Mouse (Mus musculus) CD4-positive, CD25-positive, alpha-beta regulatory T cell, adult 2 months (primary cell): ENCODE results near the gene Unk.
"Not testable (repeated sequence)": the region's sequence is repeated elsewhere in the genome, so short reads cannot be mapped to it uniquely, and the experiment has no call there.

Source experiments
- DNase-seq: peaks from one replicate; pipeline ENCODE4 v3.0.0-alpha.2; 2012; ENCODE audit warnings: low read depth, low spot score

Gene Unk

GRCm38 (mm10) chr11:116087194-116088130, 57.3 kb downstream of the Unk start:
- DNase-seq: peak; percentile 92

- DNase-seq: no peak
Observed at GRCm38 (mm10) chr11:116088188-116088587, 58.1 kb downstream of the Unk start.

DNA sequence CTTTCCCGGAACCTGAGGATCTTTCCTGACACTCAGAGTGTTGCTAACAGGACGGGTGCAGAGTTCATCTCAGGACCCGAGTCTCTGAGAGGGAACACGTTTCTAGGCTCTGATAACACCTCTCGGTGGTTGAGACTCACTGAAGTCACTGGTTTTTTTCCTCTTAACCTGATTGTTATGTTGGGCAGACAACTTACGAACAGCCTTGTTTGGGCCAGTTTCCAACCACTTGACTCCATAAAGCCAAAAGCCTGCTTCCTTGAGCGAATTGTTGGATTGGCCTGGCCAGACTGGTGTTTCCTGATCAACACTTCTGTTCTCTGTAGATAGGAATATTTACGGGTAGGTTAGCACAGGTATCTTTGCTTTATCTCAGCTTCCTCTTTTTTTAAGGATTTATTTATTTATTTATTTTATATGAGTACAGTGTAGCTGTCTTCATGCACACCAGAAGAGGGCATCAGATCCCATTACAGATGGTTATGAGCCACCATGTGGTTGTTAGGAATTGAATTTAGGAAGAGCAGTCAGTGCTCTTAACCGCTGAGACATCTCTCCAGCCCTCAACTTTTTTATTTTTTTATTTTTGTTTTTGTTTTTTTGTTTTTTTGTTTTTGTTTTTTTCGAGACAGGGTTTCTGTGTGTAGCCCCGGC, 58.7 kb downstream of the Unk start:
- no peak for DNase-seq

DNA sequence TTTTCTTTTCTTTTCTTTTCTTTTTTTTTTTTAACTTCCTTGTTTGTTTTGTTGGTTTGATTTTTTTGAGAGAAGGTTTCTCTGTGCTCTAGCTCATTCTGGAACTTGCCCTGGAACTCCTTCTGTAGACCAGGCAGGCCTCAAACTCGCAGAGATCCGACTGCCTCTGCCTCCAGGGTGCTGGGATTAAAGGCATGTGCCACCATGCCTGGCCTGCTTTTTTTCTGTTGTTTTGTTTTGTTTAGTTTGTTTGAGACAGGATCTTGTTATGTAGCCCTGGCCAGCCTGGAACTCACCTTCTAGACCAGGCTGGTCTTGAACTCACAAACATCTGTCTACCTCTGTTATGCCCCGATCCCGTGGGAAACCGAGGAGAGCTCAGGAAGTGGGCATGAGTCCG, 59.4 kb downstream of the Unk start:
- DNase-seq: no peak

- no peak for DNase-seq
Observed at GRCm38 (mm10) chr11:116091591-116091990, 61.5 kb downstream of the Unk start.

DNA sequence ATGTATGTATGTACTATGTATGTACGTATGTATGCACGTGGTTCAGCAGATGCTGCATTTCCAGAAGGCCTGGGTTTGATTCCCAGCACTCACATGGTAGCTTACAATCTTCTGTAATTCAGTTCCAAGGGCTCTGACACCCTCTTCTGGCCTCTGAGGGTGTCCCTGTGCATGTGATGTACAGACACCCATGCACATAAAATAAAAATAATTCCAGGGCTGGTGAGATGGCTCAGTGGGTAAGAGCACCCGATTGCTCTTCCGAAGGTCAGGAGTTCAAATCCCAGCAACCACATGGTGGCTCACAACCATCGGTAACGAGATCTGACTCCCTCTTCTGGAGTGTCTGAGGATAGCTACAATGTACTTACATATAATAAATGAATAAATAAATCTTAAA, 62.8 kb downstream of the Unk start:
- not testable (repeated sequence) for DNase-seq

- no peak for DNase-seq
Observed at GRCm38 (mm10) chr11:116093771-116094565, 63.8 kb downstream of the Unk start.

GRCm38 (mm10) chr11:116095573-116095972, 65.5 kb downstream of the Unk start:
- no peak for DNase-seq

DNA sequence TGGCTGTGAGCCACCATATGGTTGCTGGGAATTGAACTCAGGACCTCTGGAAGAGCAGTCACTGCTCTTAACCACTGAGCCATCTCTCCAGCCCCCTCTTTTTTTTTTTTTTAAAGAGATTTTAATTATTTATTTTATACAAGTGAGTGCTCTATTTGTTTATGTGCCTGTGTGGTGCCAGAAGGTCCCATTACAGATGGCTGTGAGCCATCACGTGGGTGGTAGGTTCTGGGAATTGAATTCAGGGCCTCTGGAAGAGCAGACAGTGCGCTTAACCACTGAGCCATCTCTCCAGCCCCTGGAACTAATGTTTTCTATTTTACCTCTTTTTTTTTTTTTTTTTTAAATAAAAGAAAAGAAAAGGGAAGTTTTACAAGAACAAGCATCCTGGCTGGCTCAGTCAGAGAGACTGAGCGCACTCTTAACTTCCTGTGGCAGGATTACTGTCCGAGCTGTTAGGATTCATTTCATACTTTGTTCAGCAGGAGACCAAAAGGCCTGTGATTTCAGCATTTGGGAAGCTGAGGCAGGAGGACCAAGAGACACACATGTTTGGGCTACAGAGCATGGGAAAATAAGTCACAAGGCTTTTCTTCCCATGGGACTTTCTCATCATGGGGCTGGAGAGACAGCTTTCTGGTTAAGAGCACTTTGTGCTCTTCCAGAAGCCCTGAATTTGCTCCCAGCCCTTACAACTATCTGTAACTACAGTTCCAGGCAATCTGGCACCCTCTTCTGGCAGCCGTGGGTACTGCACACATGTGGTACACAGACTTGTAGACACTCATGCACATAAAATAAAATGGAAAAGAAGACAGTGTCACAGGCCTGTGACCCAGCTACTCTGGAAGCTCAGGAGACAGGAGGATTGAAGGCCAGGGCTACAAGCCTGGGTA, 66.3 kb downstream of the Unk start:
- DNase-seq: peak; percentile 71

DNA sequence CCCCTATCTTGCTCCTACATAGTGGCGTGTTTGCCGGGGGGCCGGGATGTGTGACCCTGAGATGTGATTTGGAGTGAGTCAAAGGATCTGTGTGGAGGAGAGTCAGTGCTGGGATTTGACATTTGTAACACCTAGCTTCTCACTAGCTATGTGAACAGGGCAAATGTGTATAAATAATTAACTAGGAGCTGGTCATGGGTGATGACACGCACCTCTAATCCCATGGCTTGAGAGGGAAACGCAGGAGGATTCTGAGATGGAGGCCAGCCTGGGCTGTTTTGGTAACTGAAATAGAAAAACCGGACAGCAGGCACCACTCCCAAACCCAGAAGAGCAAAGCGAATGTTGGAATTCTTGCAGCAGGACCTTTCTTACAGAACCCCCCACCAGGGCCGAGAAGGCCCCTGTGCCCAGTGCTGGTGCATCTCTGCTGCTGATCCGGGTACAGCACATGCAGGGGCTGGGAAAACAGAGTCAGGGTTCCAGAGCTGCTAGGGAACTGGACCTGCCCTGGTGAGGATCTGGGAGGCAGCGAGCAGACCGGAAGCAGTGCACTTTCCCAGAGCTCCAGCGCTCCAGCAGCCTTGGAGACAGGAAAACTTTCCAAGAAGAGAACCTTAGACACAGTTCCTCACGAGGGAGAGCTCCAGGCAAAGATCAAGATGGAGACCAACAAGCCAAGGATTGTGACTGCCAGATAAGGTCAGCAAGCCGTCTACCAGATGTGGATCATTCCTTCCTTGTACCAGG, 68.8 kb downstream of the Unk start:
- no peak for DNase-seq

DNA sequence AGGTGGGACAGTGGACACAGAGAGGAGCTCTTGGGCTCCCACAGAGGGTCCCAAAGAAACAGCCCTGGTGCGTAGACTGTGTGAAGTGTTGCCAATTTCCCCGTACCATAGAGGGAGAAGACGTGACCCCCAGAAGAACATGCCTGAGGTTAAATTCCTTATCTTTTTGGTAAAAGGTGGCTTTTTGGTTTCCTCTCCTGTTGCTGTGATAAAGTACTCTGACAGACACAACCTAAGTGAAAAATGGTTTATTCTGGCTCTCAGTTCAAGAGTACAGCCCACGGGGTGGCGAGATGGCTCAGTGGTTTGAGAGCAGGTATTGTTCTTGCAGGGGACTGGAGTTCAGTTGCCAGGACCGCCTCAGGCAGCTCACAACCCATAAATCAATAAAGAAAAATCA, 69.3 kb downstream of the Unk start:
- DNase-seq: no peak

DNA sequence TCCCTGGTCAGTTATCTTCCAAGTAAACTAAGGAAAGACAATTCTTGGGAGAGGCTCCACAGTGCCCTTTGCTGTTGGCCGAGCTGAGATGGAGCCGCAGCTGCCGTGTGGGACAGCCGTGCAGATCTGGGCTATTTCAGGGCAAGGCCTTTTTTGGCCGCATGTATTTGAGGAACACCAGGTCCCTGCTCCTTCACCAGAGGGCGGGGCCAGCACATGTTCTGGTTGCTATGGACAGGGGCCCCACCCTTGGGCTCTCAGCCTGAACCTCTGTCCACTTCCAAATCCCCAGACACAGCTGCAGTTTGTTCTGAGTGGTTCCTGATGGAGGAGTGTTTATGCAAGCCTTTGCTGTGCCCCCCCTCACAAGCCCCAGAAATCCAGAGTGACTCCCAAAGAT, 70.3 kb downstream of the Unk start:
- no peak for DNase-seq

DNA sequence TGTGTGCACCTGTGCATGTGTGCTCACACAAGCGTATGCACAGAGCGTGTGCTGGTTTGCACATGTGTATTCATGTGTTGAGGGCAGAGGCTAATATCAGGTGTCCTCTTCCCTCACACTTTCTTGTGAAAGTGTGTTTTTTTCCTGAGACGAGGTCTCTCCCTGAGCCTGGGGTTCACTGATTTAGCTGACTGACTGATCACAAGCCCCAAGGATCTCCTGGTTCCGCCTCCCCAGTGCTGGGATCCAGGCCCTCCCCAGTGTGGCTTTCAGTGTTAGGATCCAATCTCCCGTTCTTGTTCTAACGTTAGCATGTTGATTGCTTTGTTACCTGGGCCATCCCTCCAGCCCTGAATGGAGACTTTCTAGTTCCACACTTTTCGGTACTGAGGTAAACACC, 70.7 kb downstream of the Unk start:
- no peak for DNase-seq

- DNase-seq: no peak
Observed at GRCm38 (mm10) chr11:116101931-116102381, 71.8 kb downstream of the Unk start.

- no peak for DNase-seq
Observed at GRCm38 (mm10) chr11:116102472-116102871, 72.3 kb downstream of the Unk start.

DNA sequence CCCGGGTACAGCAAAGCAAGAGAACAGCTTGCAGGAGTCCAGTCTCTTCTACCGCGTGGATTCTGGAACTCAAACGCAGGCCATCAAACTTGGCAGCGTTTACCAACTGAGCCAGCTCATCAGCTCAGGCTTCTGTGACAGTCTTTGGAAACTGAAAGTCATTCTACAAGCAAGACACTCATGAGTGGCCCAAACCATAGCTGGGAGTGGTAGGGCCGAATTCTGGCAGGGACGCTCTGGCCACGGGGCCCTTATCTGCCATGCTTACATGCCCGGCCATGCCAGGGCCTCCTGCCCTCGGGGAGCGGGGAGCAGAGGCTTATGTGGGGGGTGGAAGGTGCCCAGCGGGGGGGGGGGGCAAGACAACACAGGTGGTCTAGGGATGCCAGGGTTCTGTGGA, 73.5 kb downstream of the Unk start:
- no peak for DNase-seq

- no peak for DNase-seq
Observed at GRCm38 (mm10) chr11:116104006-116104646, 74.0 kb downstream of the Unk start.

- DNase-seq: no peak
Observed at GRCm38 (mm10) chr11:116105065-116105464, 74.9 kb downstream of the Unk start.

DNA sequence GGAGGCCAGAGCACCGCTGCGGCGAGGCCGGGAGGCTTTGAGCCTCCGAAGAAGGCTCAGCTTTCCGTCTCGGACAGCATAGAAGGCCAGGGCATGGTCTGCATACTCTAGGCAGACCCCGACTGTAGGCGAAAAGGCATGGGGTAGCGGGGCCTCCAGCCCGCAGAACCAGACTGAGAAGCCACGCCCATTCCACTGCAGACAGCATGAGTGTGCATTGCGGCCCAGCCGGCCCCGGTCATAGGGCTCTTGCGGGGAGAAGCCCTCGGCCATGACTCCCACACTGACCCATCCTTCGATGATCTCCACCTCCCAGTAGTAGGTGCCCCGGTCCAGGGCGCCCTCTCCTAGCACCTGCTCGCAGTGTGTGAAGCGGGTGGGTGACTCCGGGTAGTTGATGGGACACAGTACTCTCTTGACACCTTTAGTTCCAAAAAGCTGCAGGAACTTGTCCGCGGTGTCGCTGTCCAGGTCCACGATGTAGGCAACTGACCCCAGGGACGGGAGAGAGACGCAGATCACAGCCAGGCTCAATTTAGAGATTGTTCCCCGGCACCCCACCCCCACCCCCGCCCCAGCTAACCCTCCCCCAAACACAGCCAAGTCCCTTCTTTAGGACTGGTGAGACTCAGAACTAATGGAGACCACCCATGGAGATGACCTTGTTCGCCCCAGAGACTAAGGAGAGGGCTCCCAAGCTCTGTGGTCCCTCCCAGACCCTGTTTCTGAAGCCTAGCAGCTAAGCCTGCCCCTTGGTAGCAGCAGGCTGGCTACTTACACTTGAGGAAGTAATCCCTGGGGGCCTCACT, 76.2 kb downstream of the Unk start:
- no peak for DNase-seq
